Mouse (Mus musculus) adrenal gland, adult 2 months (tissue): ENCODE results near the gene BC029722. TPM values are rescaled to one million over a fixed set of nuclear protein-coding genes. Genes with fewer than 3 reads are reported as not detected.
"Not testable (repeated sequence)": the region's sequence is repeated elsewhere in the genome, so short reads cannot be mapped to it uniquely, and the experiment has no call there.

Source experiments
- DNase-seq: peaks from one replicate; pipeline ENCODE4 v3.0.0; 2021
- long read RNA-seq: library from polyadenylated mRNA; stranded (forward); transcript quantifications from one replicate; pipeline ENCODE4 v2.0.0, GENCODE M21; 2021
- polyA plus RNA-seq: library from polyadenylated mRNA; depleted of rRNA; stranded (reverse); fragments of >200 nt; gene quantifications from 2 replicates; pipeline ENCODE4 v1.2.3, GENCODE M21; 2012; rRNA removed
- total RNA-seq, 2 experiments: library from RNA; stranded (reverse); gene quantifications; 2 replicates each; pipeline ENCODE4 v1.2.3; 2021

The BC029722 gene
- total RNA-seq (100 to 1,000 TPM; 235 to 249 TPM), polyA plus RNA-seq (733 and 890 TPM in 2 replicates)
- long read RNA-seq, transcript BC029722-201 (2 exons, 1,615 nt): major isoform, 207 of 253 reads
- long read RNA-seq, partial matches to known transcripts: 35 of 253 reads
- long read RNA-seq, other reads (novel, unspliced or antisense): 11 of 253 reads

DNA sequence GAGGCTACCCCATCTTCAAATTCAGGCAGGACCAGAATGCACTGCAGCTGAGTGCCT lies at the start of gene BC029722:
BC029722 (minus strand) TSS at position 35 of the 57 bp plus-strand sequence.
- no peak for DNase-seq

DNA sequence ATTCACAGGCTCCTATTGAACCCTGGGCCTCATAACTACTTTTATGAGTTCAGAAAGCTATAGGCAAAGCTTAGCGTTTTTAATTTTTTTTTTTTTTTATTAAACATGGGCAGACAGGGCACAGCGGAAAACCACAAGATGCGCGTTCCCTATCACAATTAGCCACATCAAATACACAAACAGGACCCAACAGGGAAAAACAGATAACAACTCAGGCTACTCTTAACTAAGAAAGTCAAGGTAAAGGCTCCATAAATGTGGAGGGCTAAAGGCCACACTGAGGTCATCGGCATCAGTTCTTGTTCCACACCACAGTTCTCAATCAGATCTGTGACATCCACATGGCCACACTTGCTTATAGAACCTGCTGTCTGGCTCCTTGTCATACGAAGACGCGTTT lies 49.1 kb upstream of the BC029722 start:
- DNase-seq: no peak

- DNase-seq: no peak
Observed at GRCm38 (mm10) chr2:155863301-155863867, 44.2 kb upstream of the BC029722 start.

- DNase-seq: no peak
Observed at GRCm38 (mm10) chr2:155862573-155863300, 43.5 kb upstream of the BC029722 start.

DNA sequence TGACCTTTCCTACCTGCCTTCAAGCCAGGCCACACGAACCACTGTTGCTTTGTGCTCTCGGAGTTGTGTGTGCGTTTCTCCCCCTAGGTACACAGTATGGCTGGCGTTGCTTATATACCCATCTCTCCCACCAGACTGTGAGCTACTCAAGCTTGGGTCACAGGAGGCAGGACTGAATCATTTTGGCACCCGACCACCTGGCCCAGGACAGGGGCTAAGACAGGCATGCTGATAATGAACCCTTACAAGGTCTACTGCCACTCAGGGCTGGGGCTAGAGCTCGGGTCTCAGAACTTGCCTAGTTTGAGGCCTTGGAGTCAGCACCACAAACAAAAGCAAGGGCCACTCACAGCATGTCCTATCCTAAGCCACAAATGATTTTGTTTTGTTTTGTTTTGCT lies 42.4 kb upstream of the BC029722 start:
- peak; percentile 83 for DNase-seq

DNA sequence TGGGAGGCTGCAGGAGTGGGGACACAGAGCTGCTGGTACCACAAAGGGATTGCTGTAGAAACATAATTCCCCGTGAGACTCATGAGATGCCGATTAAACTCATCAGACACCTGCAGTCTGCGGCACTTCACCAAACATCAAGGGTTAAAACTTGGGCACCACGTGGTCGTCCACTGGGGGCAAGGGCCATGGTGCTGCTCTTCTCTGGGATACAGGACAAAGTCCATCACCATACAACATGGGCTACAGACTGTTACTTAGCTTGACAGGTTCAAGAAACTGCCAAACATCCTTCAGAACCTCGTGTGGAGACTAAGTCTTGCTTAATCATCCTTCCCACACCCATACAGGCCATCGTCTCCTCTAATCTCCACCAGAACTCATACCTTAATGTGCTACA lies 40.9 kb upstream of the BC029722 start:
- DNase-seq: no peak

GRCm38 (mm10) chr2:155852536-155852935 lies 33.3 kb upstream of the BC029722 start:
- no peak for DNase-seq

DNA sequence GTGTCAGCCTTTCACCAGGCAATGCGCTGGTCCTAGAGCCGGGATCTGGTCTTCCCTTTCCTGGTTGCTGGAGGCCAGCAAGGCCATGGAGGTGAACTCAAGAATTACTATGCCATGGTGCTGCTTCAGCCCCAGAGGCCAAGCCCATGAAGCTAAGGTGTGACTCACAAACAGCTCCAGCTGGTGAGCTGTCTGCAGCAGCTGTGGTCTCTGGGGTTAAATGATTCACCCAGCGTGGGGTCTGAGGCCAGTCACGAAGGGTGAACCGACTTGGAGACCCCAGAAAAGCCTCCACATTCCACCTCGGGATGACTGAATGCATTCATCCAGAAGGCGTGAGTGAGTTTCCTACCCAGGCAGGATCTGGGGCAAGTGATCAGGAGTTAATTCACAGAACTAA lies 30.9 kb upstream of the BC029722 start:
- DNase-seq: no peak

DNA sequence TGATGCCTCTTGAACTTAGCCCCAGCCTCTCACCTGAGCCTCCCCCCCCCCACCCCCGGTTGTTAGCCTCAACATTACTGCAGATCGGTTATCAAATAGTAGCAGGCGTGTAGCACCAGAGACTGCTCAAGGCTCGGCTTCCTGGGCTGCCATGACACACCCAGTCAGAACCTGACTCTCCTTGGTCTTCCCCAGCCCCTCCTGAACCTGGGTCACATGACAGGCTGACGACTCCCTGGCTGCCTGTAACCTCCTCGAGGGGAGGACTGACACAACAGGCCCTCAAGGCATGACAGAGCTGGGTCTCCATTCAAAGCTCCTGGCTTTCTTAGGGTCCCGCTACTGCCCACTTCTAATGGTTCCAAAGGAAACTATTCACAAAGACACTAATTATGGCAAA lies 30.2 kb upstream of the BC029722 start:
- DNase-seq: no peak

GRCm38 (mm10) chr2:155848291-155848690 lies 29.1 kb upstream of the BC029722 start:
- DNase-seq: peak; percentile 77

DNA sequence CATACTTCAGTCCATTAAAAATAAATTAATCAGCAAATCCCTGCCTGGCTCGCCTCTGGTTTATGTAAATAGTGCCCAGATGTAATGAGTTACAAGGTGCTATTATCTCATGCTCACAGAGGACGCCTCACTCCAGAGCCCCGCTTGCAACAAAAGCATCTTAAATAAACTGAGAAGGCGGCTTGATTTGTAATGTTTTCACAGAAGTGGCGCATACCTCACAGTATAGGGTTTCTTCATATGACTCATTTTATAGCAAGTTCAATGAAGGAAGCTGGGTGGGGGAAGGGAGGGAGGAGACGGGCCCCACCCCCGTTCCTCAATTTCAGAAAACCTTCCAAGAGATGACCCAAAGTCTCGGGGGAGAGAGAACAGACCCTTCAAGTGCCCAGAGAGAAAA lies 27.7 kb upstream of the BC029722 start:
- no peak for DNase-seq

GRCm38 (mm10) chr2:155838961-155839360 lies 19.7 kb upstream of the BC029722 start:
- DNase-seq: peak; percentile 62

GRCm38 (mm10) chr2:155837961-155838360 lies 18.7 kb upstream of the BC029722 start:
- no peak for DNase-seq

DNA sequence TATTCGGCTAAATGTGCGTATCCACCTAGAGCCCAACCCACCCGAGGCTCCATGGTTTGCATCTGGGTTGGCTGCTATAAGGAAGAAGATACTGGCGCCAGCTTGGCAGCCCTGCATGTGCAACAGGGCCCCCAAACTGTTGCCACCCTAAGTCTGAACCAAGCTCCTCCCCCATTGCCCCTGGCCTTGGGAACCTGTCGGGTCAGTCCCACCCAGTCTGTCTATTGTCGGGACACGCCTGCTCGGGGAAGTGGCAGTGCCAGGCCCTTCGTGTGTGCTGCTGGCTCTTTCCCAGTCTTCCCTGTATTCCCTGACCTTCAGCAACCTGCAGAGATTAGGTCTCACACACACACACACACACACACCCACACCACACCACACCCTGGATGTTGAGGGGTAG lies 15.5 kb upstream of the BC029722 start, which contains the start of gene Fam83c:
Fam83c (minus strand) TSS at position 123 of the 400 bp plus-strand sequence.
- DNase-seq: no peak

DNA sequence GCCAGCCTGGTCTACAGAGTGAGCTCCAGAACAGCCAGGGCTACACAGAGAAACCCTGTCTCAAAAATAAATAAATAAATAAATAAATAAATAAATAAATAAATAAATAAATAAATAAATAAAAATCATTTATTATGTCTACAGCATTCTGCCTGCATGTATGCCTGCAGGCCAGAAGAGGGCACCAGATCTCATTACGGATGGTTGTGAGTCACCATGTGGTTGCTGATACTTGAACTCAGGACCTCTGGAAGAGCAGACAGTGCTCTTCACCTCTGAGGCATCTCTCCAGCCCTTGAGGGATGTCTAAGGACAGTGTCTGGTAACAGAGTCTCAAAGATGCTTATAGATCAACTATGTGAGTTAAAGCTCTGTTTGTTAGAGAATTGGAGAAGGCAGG lies 12.9 kb upstream of the BC029722 start:
- DNase-seq: not testable (repeated sequence)

- DNase-seq: no peak
Observed at GRCm38 (mm10) chr2:155831302-155831701, 12.1 kb upstream of the BC029722 start.

DNA sequence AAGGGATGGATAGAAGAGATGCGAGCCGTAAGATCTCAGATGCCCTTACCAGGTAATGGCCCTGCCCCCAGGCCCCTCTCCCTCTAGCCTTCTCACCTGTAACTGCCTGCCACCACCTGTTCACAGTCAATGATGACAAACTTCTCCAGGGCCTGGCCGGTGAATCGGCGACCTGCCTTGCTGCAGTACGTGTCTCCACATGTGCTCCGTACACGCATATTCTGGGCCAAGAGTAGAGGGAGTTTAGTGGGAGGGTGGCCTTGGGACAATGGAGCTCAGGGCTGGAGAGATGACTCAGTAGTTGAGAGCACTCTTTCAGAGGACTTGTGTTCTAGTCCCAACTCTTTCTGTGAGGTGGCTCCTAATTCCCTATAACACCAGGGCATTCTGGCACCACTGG lies 11.6 kb upstream of the BC029722 start:
- DNase-seq: peak; percentile 72

- DNase-seq: peak; percentile 93
Observed at GRCm38 (mm10) chr2:155826630-155827424, 7.6 kb upstream of the BC029722 start, which contains the start of gene Eif6. Gene Eif6 (minus strand): TSS chr2:155826925.

DNA sequence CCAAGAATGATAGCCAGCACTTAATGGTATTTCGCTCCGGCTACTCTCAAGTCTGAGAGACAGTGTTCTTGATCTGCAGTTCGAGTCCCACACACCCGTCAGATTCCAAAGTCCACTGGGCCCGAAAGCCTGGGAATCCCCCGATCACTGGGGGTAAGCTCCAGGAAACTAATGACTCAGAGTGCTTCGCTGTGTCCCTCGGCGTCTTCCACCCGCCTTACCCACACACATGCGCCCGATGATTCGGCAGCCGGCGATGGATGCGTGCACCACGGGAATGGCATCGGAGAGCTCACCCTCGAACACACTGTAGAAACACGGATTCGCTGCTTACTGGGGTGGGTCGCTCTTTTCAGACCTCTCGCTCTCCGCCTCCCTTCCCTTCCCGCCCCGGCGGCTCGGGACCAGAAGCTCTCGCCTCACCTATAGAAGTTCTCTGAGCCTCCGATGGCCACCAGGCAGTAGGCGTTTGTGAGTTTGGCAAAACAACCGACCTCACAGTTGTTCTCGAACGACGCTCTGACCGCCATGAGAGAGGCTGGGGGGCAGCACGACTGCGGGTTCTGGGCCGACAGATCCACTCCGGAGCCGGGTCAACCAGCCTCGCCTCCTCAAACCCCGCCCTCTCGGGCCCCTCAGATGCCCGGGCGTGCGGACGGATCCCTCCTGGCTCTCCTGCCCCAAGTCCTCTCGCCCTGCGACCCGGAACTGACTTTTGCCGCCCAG lies 6.8 kb upstream of the BC029722 start:
- peak; percentile 65 for DNase-seq

DNA sequence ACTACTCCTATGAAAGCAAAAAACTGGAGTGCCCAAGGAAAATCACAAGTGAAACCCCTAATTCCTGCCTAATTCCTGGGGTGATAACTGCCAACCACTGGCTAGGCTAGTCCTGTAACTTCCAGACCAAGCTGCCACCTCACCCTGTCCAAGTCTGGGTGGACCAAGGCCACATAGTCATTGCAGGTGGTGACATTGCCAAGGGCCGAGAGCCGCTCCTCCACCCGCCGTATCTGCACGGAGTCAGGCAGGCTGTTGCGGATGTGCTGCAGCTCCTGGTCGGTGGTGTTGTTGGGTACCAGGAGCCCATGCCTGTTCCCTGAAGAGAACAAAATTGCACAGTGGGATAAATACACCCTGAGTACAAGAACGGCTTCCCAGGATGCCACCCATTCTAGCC lies 4.5 kb upstream of the BC029722 start:
- DNase-seq: peak; percentile 54

GRCm38 (mm10) chr2:155820779-155821178 lies 1.6 kb upstream of the BC029722 start:
- DNase-seq: no peak

DNA sequence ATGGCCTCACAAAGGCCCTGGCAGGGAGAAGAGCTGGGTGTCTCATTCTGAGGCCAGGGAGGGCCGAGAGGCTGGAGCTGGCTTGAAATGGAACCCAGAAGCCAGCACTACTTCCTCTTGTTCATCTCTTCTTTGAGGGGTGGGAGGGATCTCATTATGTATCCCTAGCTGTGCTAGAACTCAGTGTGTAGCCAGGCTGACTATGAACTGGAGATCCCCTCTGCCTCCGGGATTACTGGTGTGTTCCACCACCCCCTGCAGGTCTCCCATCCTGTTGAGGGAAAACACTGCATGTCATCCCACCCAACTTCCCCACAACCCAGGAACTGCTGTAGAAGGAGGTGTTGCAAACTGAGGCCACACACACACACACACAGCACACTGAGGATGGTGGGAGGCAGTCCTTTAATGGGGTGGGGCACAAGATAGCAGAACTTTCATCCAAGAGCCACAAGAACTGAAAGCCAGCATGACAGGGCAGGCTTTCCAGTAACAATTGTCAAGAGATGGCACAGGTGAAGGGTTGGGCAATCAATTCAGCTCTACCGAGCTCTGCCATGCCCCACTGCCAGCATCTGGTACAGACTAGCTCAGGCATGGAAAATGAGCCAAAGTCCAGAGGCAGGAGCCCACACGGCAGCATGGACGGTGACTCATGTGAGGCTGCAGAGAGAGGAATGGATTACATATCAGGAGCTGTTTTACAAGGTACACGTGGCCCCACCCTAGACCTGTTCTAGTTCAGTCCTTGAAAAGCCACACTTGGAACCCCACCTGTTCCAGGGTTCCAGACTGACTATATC lies 424 bp upstream of the BC029722 start:
- DNase-seq: peak; percentile 71
